Mouse (Mus musculus) megakaryocyte, embryonic 14.5 days (primary cell): ENCODE results near the gene Sun1. TPM values are rescaled to one million over a fixed set of nuclear protein-coding genes. Genes with fewer than 3 reads are reported as not detected.

ENCODE experiments used
- H3K27me3 ChIP-seq: replicated peaks from 2 replicates; pipeline ENCODE3; 2012; ENCODE audit warnings: inconsistent platforms
- H3K36me3 ChIP-seq: replicated peaks from 2 replicates; pipeline ENCODE3; 2012; ENCODE audit warnings: low read length, inconsistent platforms, mixed read lengths
- H3K4me1 ChIP-seq: 2 replicates; pipeline ENCODE4 v1.6.1; 2012; ENCODE audit warnings: inconsistent platforms
- H3K4me3 ChIP-seq: replicated peaks from 2 replicates; pipeline ENCODE3; 2012; ENCODE audit warnings: moderate library complexity, mild to moderate bottlenecking, inconsistent platforms
- H3K9me3 ChIP-seq: 2 replicates; pipeline ENCODE4 v1.6.1; 2012; ENCODE audit warnings: inconsistent platforms
- FLI1 ChIP-seq: IDR thresholded peaks from 2 replicates; pipeline ENCODE4 v1.6.1; 2012; ENCODE audit warnings: low read length, inconsistent platforms, mixed read lengths
- GATA1 ChIP-seq: IDR thresholded peaks from 3 replicates; pipeline ENCODE4 v1.6.1; 2012; ENCODE audit warnings: mixed read lengths, low read length, inconsistent platforms, borderline replicate concordance
- polyA plus RNA-seq: library from polyadenylated mRNA; stranded (reverse); fragments of >175 nt; gene quantifications from 2 replicates; pipeline ENCODE4 v1.2.3, GENCODE M21; 2012; ENCODE audit warnings: low replicate concordance; ENCODE audit not compliant: insufficient read depth

Sun1 gene
- polyA plus RNA-seq, 1 experiment: 3.4 TPM

GRCm38 (mm10) chr5:139256211-139256765 lies 55.9 kb downstream of the Sun1 start:
- no peak for TF ChIP-seq GATA1
- H3K27me3 ChIP-seq: no peaks in the 10 kb centered on the region
- peaks cover 90% of the 10 kb centered on the region for H3K4me1 ChIP-seq
- peaks cover 66% of the 10 kb centered on the region for H3K36me3 ChIP-seq
- no peaks in the 10 kb centered on the region for H3K9me3 ChIP-seq
- H3K4me3 ChIP-seq: no peak overlapping the region

- no peaks in the 10 kb centered on the region for H3K27me3 ChIP-seq
- no peaks in the 10 kb centered on the region for H3K9me3 ChIP-seq
- no peak for TF ChIP-seq FLI1
- TF ChIP-seq GATA1: no peak
- H3K4me1 ChIP-seq: peaks cover 93% of the 10 kb centered on the region
- peaks cover 76% of the 10 kb centered on the region for H3K36me3 ChIP-seq
- H3K4me3 ChIP-seq: peak overlapping the region; percentile 64
These were observed 56.8 kb downstream of the Sun1 start for GRCm38 (mm10) chr5:139257265-139257664.

GRCm38 (mm10) chr5:139257818-139258217 lies 57.4 kb downstream of the Sun1 start:
- Histone ChIP-seq H3K9me3 (no peaks in the 10 kb centered on the region), H3K4me1 (peaks cover 99% of the 10 kb centered on the region), H3K27me3 (no peaks in the 10 kb centered on the region), H3K4me3 (no peak overlapping the region), H3K36me3 (peaks cover 82% of the 10 kb centered on the region)
- TF ChIP-seq GATA1 (no peak), FLI1 (no peak)

- H3K27me3 ChIP-seq: no peaks in the 10 kb centered on the region
- peaks cover 89% of the 10 kb centered on the region for H3K36me3 ChIP-seq
- no peak overlapping the region for H3K4me3 ChIP-seq
- TF ChIP-seq GATA1: no peak
- no peak for TF ChIP-seq FLI1
- H3K9me3 ChIP-seq: no peaks in the 10 kb centered on the region
- peaks cover 97% of the 10 kb centered on the region for H3K4me1 ChIP-seq
These were observed 58.1 kb downstream of the Sun1 start for GRCm38 (mm10) chr5:139258371-139259035.

GRCm38 (mm10) chr5:139259853-139260252 lies 59.4 kb downstream of the Sun1 start:
- Histone ChIP-seq H3K4me3 (no peak overlapping the region), H3K27me3 (no peaks in the 10 kb centered on the region), H3K36me3 (peaks cover 96% of the 10 kb centered on the region), H3K4me1 (peaks cover 83% of the 10 kb centered on the region), H3K9me3 (no peaks in the 10 kb centered on the region)
- TF ChIP-seq GATA1 (no peak), FLI1 (no peak)

DNA sequence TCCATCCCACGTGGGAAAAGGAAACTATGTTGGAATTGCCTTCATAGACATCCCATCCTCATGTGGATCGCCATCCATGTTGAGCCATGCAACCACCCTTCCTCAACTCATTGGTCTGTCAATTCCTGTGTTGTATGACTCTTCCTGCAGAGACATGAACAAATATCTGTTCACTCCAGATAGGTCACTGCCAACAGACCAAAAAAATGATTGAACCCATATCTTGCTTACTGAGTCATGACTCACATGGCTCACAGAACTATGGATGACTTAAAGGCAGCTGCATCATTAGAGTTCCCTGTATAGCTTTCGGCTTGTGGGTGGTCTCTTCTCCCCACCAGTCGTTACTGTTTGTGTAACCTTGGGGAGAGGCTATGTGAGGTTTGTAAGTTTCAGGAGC lies 61.0 kb downstream of the Sun1 start:
- peaks cover 96% of the 10 kb centered on the region for H3K36me3 ChIP-seq
- TF ChIP-seq FLI1 (no peak), GATA1 (no peak)
- H3K27me3 ChIP-seq: no peaks in the 10 kb centered on the region
- H3K4me3 ChIP-seq: no peak overlapping the region
- H3K4me1 ChIP-seq: peaks cover 68% of the 10 kb centered on the region
- H3K9me3 ChIP-seq: no peaks in the 10 kb centered on the region

DNA sequence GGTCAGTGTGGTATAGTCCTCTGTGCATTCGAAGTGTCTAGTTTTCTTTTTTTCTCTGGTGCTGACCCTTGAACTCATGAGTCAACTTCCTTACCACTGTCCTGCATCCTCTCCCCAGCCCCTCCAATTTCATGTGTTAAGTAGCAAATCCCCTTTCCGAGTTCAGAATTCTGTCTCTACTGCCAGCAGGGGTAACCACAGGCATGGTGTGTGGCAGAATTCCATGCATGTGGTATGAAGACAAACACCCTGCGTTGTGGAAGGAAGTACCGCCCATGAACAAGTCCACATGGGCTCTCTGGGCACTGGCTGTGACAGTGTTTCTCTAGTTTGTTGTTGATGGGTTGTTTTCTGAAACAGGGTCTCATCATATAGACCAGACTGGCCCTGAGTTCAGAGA lies 67.2 kb downstream of the Sun1 start:
- Histone ChIP-seq H3K9me3 (no peaks in the 10 kb centered on the region), H3K4me3 (no peak overlapping the region), H3K36me3 (peaks cover 90% of the 10 kb centered on the region), H3K4me1 (peaks cover 25% of the 10 kb centered on the region), H3K27me3 (no peaks in the 10 kb centered on the region)
- TF ChIP-seq FLI1 (no peak), GATA1 (no peak)

DNA sequence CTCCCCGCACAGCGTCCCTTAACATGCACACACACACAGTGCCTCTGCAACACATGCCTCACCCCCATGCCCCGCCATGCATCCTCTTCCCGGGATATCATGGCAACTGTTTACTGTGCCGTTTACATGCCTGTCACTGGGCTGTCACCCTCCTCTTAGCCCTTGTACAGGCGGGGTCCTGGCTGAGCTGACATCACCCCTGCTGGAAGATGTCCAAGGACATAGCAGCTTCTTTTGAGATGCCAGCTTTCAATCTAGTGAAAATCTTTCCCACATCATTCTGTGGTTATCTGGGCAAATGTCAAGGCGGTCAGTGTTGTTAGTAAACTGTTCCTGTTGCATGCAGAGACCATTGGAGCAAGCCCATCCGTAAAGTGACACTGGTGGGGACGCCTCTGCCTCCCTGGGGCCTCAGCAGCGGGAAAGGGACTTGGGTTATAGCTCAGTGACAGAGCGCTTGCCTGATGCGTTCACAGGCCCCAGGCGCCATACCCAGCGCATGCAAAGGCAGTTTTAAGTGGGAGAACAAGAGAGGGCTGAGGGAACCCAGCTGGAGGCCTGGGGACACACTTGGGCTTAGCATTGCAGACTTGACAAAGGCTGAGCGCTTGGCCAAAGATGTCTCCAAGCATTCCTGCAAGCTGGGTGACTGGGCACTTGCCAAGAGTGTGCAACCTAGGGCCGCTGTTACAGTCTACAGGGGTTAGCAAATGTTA lies 70.5 kb downstream of the Sun1 start:
- Histone ChIP-seq H3K4me1 (peaks cover 33% of the 10 kb centered on the region), H3K9me3 (no peaks in the 10 kb centered on the region), H3K4me3 (no peak overlapping the region), H3K27me3 (no peaks in the 10 kb centered on the region), H3K36me3 (peaks cover 87% of the 10 kb centered on the region)
- no peak for TF ChIP-seq FLI1
- TF ChIP-seq GATA1: no peak

DNA sequence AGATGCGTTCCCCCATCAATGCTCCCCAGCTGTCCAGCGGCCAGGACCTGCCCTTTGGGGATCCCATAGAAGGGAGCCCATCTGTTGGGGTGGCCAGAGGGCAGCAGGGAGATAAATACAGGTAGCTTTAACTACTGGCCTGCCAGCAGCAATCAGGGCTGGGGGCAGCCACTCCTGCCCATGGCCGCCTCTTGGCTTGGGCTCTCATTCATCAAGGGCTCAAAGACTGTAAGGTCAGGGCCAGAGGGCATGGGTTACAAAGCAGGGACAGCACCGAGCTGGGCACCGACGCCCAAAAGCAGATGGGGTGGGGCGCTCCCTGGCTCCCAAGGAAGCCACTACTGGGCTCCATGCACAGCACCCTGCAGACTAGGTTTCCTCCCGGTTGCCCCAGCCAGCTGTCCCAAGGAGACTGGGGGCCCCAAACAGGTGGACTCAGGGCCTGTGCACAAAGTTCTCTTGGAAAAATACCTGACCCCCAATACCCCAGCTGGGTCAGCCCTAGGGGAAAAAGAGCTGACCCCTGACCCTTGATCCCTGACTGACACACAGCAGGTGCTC lies 71.6 kb downstream of the Sun1 start:
- Histone ChIP-seq H3K9me3 (no peaks in the 10 kb centered on the region), H3K4me3 (no peak overlapping the region), H3K4me1 (peaks cover 31% of the 10 kb centered on the region), H3K36me3 (peaks cover 83% of the 10 kb centered on the region), H3K27me3 (no peaks in the 10 kb centered on the region)
- no peak for TF ChIP-seq GATA1
- no peak for TF ChIP-seq FLI1

- peaks cover 83% of the 10 kb centered on the region for H3K36me3 ChIP-seq
- no peak for TF ChIP-seq GATA1
- no peak for TF ChIP-seq FLI1
These were observed 76.8 kb downstream of the Sun1 start for GRCm38 (mm10) chr5:139277287-139277686.

More at GRCm38 (mm10) chr5:139277287-139277686, 76.8 kb downstream of the Sun1 start:
- H3K9me3 ChIP-seq: no peaks in the 10 kb centered on the region
- H3K4me1 ChIP-seq: peaks cover 27% of the 10 kb centered on the region
- H3K4me3 ChIP-seq: no peak overlapping the region
- H3K27me3 ChIP-seq: no peaks in the 10 kb centered on the region
